Mouse (Mus musculus) liver, adult 2 months (tissue): ENCODE measurements around the gene Oas1c. TPM values are rescaled to one million over a fixed set of nuclear protein-coding genes. Genes with fewer than 3 reads are reported as not detected.

Experiments used
- DNase-seq: peaks from one replicate; pipeline ENCODE4 v3.0.0-alpha.2; 2011; ENCODE audit warnings: low read depth, low spot score; ENCODE audit errors: extremely low read depth
- H3K27ac ChIP-seq: fragments of 200-500 bp; replicated peaks from 2 replicates; pipeline ENCODE4 v1.5.1; 2012; ENCODE audit warnings: low read depth, mild to moderate bottlenecking, control low read depth, inconsistent platforms, low read length; ENCODE audit not compliant: insufficient read depth
- H3K27me3 ChIP-seq: fragments of 200-500 bp; 2 replicates; pipeline ENCODE4 v1.6.1; 2012; ENCODE audit warnings: mild to moderate bottlenecking, moderate library complexity, low read length, inconsistent platforms; ENCODE audit not compliant: control insufficient read depth, insufficient read depth
- H3K36me3 ChIP-seq: fragments of 200-500 bp; 2 replicates; pipeline ENCODE4 v1.6.1; 2012; ENCODE audit warnings: low read length, inconsistent platforms; ENCODE audit not compliant: control insufficient read depth, insufficient read depth
- H3K4me1 ChIP-seq: fragments of 200-500 bp; 2 replicates; pipeline ENCODE4 v1.6.1; 2011; ENCODE audit warnings: low read length; ENCODE audit not compliant: control insufficient read depth, insufficient read depth
- H3K4me3 ChIP-seq: fragments of 200-500 bp; 2 replicates; pipeline ENCODE4 v1.5.1; 2011; ENCODE audit warnings: low read depth, mild to moderate bottlenecking, control low read depth, low read length, moderate library complexity; ENCODE audit not compliant: insufficient read depth
- H3K79me2 ChIP-seq: fragments of 200-500 bp; 2 replicates; pipeline ENCODE4 v1.6.1; 2012; ENCODE audit warnings: inconsistent platforms, mild to moderate bottlenecking, low read length, moderate library complexity; ENCODE audit not compliant: control insufficient read depth, insufficient read depth
- H3K9ac ChIP-seq: fragments of 200-500 bp; 2 replicates; pipeline ENCODE4 v1.6.1; 2012; ENCODE audit warnings: low read depth, mild to moderate bottlenecking, control low read depth, inconsistent platforms, low read length
- CTCF ChIP-seq: fragments of 200-500 bp; IDR thresholded peaks from 2 replicates; pipeline ENCODE4 v1.5.1; 2011; ENCODE audit warnings: low read depth, low read length, control low read depth
- POLR2A ChIP-seq: fragments of 200-500 bp; IDR thresholded peaks from 2 replicates; pipeline ENCODE4 v1.6.1; 2011; ENCODE audit warnings: low read length, control low read depth; ENCODE audit not compliant: insufficient read depth; ENCODE audit errors: extremely low read depth
- WGBS: fragments of 180-500 bp; shearing (Covaris S2); methylation state at CpG from one replicate; pipeline ENCODE4 v1.1.7; 2018; 5-methylcytosine and 5-hydroxymethylcytosine counted together
- polyA plus RNA-seq: library from polyadenylated mRNA; depleted of rRNA; stranded (reverse); fragments of >200 nt; gene quantifications from 2 replicates; pipeline ENCODE4 v1.2.3, GENCODE M21; 2012; rRNA removed
- total RNA-seq: library from RNA; depleted of rRNA; stranded (reverse); fragments of >200 nt; gene quantifications from 2 replicates; pipeline ENCODE4 v1.2.3, GENCODE M21; 2014; rRNA removed

Oas1c gene
- total RNA-seq (1.5 TPM in 2 replicates), polyA plus RNA-seq (0.39 and 1.6 TPM in 2 replicates)

DNA sequence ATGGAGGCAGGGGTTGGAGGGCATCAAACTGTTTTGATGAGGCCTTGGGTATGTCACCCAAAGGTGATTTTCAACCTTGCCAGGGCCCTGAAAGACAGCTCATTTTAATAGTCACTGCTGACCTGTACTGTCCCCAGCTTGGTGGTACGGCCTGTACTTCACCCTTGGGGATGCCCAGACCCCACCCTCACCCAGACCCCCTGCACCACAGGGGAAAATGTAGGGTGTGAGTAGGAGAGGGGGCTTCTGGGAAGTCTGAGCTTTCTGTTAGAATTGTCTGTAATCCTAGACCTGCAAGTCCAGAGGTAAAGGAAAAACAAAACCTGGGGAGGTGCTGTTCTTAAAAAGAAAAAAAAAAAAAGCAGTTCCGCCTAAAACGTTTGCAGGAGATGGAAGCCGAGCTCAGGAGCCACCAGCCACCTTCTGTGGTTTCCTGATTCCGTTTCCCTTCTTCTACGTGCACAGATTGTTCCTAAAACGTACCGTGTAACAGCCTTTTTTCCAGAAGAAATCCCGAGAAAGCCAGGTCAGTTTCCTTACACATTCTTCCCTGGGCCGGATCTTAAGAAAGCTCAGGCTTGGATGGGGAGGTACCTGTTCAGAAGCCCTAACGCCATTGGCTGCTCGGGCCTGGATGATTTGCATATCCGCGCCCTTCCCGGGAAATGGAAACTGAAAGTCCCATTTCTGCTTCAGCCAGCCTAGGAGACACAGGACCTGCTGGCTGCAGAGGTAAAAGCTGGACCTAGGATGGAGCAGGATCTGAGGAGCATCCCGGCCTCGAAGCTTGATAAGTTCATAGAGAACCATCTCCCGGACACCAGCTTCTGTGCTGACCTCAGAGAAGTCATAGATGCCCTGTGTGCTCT is at the start of gene Oas1c:
Gene Oas1c, minus strand, starts transcription at position 564 of the 869 bp plus-strand sequence.
- TF ChIP-seq POLR2A (0 out of 2 replicates have a peak, but pooled peaks have one; percentile 24), CTCF (no peak)
- Histone ChIP-seq H3K36me3 (no peaks in the 10 kb centered on the region), H3K79me2 (peaks cover 9% of the 10 kb centered on the region; the same call in 1 of the 2 replicates), H3K27ac (peak within 1 kb of the TSS; percentile 21), H3K27me3 (no peaks in the 10 kb centered on the region), H3K4me1 (peaks cover 5% of the 10 kb centered on the region; the same call in 1 of the 2 replicates), H3K9ac (peak within 1 kb of the TSS; percentile 63), H3K4me3 (peak within 1 kb of the TSS; percentile 64)
- DNase-seq: peak; percentile 90
- 5% methylated on average over 18 of the region's 18 CpGs for WGBS

DNA sequence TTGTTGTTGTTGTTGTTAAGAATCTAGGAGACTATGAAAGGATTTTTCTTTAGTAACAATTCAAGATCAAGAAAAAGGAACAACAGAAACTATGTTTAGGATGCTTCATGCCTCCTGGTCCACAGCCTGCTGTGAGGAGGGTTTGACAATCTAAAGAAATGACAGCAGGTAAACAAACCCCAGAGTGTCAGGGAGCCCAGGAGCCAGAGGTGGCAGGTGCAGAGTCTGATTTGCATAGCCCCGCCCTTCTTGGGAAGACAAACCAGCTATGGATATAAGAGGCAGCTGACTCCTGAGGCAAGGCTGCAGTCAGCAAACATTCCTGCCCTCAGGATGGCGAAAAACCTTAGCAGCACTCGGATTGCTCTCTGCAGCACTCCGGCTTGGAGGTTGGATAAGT is 48.8 kb upstream of the Oas1c start, which contains the start of gene Oas1h:
Gene Oas1h, plus strand, starts transcription at position 301 of the 400 bp plus-strand sequence.
- H3K27ac ChIP-seq: no peak within 1 kb of the TSS
- TF ChIP-seq CTCF (no peak), POLR2A (no peak)
- H3K27me3 ChIP-seq: no peaks in the 10 kb centered on the region
- WGBS: 19% methylated on average over 4 of the region's 4 CpGs
- no peak within 1 kb of the TSS for H3K9ac ChIP-seq
- H3K4me3 ChIP-seq: no peak within 1 kb of the TSS
- no peaks in the 10 kb centered on the region for H3K36me3 ChIP-seq
- H3K4me1 ChIP-seq: no peaks in the 10 kb centered on the region
- H3K79me2 ChIP-seq: no peaks in the 10 kb centered on the region
- no peak for DNase-seq

DNA sequence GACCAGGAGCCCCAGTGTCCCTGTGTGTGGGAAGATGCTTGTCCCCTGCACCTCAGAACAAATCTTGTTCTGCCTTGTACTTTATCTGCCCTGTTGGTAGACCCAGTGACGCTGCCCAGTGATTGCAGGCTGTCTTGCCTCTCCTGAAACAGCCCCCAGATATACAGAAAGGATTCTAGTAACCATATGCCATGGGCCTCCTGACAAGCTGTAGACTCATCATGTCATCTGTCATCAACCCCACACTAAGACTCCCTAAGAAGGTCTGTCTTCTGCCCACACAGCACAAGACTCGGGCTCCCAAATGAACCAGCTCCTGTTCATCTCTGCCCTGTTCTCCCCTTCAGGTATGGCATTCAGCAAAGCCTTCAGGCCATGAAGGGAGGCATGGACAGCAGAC is 46.9 kb upstream of the Oas1c start:
- no peak for DNase-seq
- Histone ChIP-seq H3K4me1 (no peaks in the 10 kb centered on the region), H3K27me3 (no peaks in the 10 kb centered on the region), H3K4me3 (no peak overlapping the region), H3K79me2 (no peaks in the 10 kb centered on the region), H3K27ac (no peak overlapping the region), H3K9ac (no peak overlapping the region), H3K36me3 (no peaks in the 10 kb centered on the region)
- no peak for TF ChIP-seq CTCF
- no peak for TF ChIP-seq POLR2A
- 70% methylated on average over 2 of the region's 2 CpGs for WGBS

DNA sequence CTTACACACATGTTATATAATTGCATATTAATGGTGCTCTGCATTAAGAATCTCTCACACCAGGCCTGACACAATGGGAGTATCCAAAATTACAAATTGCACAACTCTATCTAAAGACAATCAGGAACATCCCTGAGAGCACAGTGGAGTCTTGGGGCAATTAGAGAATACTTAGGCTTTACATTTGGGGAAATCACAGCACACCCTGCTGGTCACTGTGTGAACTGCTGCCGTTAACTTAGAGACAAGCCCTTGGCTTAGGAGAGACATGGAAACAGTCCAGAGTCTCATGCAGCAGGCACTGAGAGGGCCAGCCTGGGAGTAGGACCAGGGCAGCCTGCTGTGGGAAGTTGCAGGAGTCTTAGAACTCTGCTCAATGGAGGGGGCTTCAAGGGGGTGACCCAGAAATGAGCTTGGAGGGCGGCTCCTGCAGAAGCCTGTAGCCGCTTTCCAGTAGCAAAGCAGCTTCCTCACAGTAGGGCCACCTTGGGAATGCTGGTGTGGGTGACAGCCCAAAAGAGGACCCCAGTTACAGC is 37.4 kb upstream of the Oas1c start:
- no peaks in the 10 kb centered on the region for H3K36me3 ChIP-seq
- H3K27ac ChIP-seq: no peak overlapping the region
- H3K4me3 ChIP-seq: no peak overlapping the region
- H3K9ac ChIP-seq: no peak overlapping the region
- H3K27me3 ChIP-seq: no peaks in the 10 kb centered on the region
- DNase-seq: peak; percentile 46
- H3K4me1 ChIP-seq: no peaks in the 10 kb centered on the region
- WGBS: 61% methylated on average over 3 of the region's 3 CpGs
- no peaks in the 10 kb centered on the region for H3K79me2 ChIP-seq
- TF ChIP-seq POLR2A (no peak), CTCF (peak; percentile 56; the same call in 1 of the 2 replicates)

DNA sequence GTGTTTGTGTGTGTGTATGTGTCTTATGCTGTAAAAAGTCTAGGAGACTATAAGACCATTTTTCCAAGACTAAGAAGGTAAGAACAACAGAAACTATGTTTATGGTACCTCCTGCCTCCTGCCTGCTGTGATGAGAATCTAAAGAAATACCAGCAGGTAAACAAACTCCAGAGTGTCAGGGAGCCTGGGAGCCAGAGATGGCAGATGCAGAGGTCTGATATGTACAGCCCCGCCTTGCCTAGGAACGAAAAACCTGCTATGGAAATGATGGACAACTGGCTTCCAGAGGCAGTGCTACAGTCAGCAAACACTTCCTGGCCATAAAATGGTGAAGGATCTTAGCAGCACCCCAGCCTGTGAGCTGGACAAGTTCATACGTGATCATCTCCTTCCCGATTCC is 34.8 kb upstream of the Oas1c start, which contains the start of gene Oas1f:
Gene Oas1f, plus strand, starts transcription at position 301 of the 400 bp plus-strand sequence.
- no peak for DNase-seq
- WGBS: 63% methylated on average over 4 of the region's 4 CpGs

DNA sequence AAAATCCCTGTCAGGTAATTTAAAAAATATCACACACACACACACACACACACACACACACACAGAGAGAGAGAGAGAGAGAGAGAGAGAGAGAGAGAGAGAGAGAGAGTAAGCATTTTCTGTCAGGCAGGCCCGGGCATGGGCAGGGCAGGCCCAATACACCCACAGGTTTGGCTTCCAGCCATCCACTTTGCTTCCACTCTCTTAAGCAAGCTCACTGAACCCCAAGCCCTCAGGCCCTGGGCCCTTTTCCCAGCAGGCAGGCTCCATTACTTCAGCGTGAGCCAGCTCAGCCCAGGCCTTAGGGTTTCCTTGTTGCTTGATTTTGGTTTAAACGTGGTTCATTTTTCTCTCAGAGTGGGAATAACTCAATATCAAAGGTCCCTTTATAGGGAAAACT is 32.4 kb upstream of the Oas1c start:
- Histone ChIP-seq H3K4me1 (no peaks in the 10 kb centered on the region), H3K27ac (no peak overlapping the region), H3K36me3 (no peaks in the 10 kb centered on the region), H3K27me3 (no peaks in the 10 kb centered on the region), H3K4me3 (no peak overlapping the region), H3K79me2 (no peaks in the 10 kb centered on the region), H3K9ac (no peak overlapping the region)
- DNase-seq: peak; percentile 28
- TF ChIP-seq CTCF (no peak), POLR2A (no peak)
- WGBS: 42% methylated on average over 3 of the region's 3 CpGs

More for the DNA sequence above, 34.8 kb upstream of the Oas1c start, which contains the start of gene Oas1f:
- no peak within 1 kb of the TSS for H3K27ac ChIP-seq
- no peak within 1 kb of the TSS for H3K4me3 ChIP-seq
- H3K4me1 ChIP-seq: no peaks in the 10 kb centered on the region
- TF ChIP-seq CTCF (no peak), POLR2A (no peak)
- H3K36me3 ChIP-seq: no peaks in the 10 kb centered on the region
- H3K27me3 ChIP-seq: no peaks in the 10 kb centered on the region
- H3K9ac ChIP-seq: no peak within 1 kb of the TSS
- H3K79me2 ChIP-seq: no peaks in the 10 kb centered on the region
